Mouse (Mus musculus) adrenal gland, postnatal 25 days (tissue): ENCODE measurements around the gene Ush1c. TPM values are rescaled to one million over a fixed set of nuclear protein-coding genes. Genes with fewer than 3 reads are reported as not detected.

Experiments used
- total RNA-seq: library from RNA; stranded (reverse); gene quantifications from 2 replicates; pipeline ENCODE4 v1.2.3, GENCODE M21; 2021

Gene Ush1c
- total RNA-seq, 1 experiment from 2014 or later = 2.5 TPM

Other genes with a start within 250 kb of the Ush1c start
- gene Abcc6, start 208.2 kb downstream of the Ush1c start, total RNA-seq = 0.15 and 1.9 TPM in 2 replicates
- 60.0 and 64.7 TPM in 2 replicates for gene Nomo1, start 204.8 kb downstream of the Ush1c start, total RNA-seq
- 1.4 and 1.5 TPM in 2 replicates for gene Kcnj11, start 137.7 kb downstream of the Ush1c start, total RNA-seq
- 1.0 and 1.8 TPM in 2 replicates for gene Abcc8, start 58.5 kb downstream of the Ush1c start, total RNA-seq
- gene Otog, start 2.5 kb upstream of the Ush1c start, total RNA-seq = 2.3 and 2.4 TPM in 2 replicates
- gene Myod1, start 138.0 kb upstream of the Ush1c start, total RNA-seq = not detected in 2 replicates
- gene Kcnc1, start 158.0 kb upstream of the Ush1c start, total RNA-seq = 0.33 TPM in 2 replicates